Mouse (Mus musculus) small intestine, adult 2 months (tissue): ENCODE data around the gene Mocs3.

ENCODE experiments used
- CTCF ChIP-seq: fragments of 200-500 bp; IDR thresholded peaks from 2 replicates; pipeline ENCODE4 v1.5.1; 2012; ENCODE audit warnings: low read depth, mild to moderate bottlenecking, control low read depth, inconsistent platforms, low read length, moderate library complexity, mixed read lengths; ENCODE audit not compliant: insufficient replicate concordance, insufficient read length; ENCODE audit errors: extremely low read depth
- POLR2A ChIP-seq: fragments of 200-500 bp; IDR thresholded peaks from 2 replicates; pipeline ENCODE4 v1.6.1; 2012; ENCODE audit warnings: low read depth, mild to moderate bottlenecking, control low read depth, inconsistent platforms, low read length, moderate library complexity

- TF ChIP-seq CTCF = no peak
- no peak for TF ChIP-seq POLR2A
These were observed 36.7 kb upstream of the Mocs3 start for GRCm38 (mm10) chr2:168193685-168194084.
